Mouse (Mus musculus): ENCODE data around the gene Serpinf2.

DNA sequence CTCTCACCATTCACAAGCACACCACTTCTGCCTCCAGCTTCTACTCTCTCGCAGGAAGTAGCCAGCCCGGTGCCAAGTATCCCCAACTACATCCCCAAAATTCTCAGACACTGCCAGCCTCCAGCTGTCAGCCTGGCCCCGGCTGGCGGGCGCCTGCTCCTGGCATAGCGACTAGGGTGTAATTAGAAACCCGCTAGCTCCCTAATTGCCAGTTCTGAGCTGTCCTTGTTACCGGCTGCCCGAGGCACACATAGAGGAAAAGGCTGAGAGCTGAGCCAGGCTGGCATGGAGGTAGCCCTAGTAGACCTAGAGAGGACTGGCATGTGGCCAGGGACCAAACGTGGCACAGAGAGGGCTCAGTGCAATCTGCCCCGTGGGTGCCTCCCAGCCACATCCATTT, 8.1 kb downstream of the Serpinf2 start:
- TF ChIP-seq CTCF (IDR thresholded peaks at IDR 0.05; ENCODE audit: borderline replicate concordance, extremely low read depth, insufficient read depth, insufficient read length) (no peak), POLR2A (IDR thresholded peaks at IDR 0.05; ENCODE audit: borderline replicate concordance, extremely low read depth, insufficient read depth, insufficient read length, poor library complexity, severe bottlenecking) (no peak)

Measured in brain, embryonic 14.5 days (tissue).